Mouse (Mus musculus) embryonic facial prominence, embryonic 13.5 days (tissue): ENCODE measurements around the gene Odaph. TPM values are rescaled to one million over a fixed set of nuclear protein-coding genes. Genes with fewer than 3 reads are reported as not detected.

ENCODE experiments used
- polyA plus RNA-seq: library from polyadenylated mRNA; unstranded; fragments of >200 nt; fragmentation: Nextera tagmentation; extraction: Ambion mirVana; gene quantifications from 2 replicates; pipeline ENCODE4 v1.2.1, GENCODE M21; 2015

Gene Odaph
- polyA plus RNA-seq, 1 experiment from 2014 or later, result not detected

Other genes starting within 250 kb of the Odaph start
- gene Rchy1, start 24.4 kb upstream of the Odaph start, polyA plus RNA-seq, result 81.5 and 89.2 TPM in 2 replicates
- gene Cdkl2, start 56.4 kb downstream of the Odaph start, polyA plus RNA-seq, result 1.3 and 1.4 TPM in 2 replicates
- gene G3bp2, start 96.2 kb downstream of the Odaph start, polyA plus RNA-seq, result 202 and 213 TPM in 2 replicates
- gene Uso1, start 150.5 kb downstream of the Odaph start, polyA plus RNA-seq, result 45.4 and 47.0 TPM in 2 replicates
- gene U90926, start 227.9 kb downstream of the Odaph start, polyA plus RNA-seq, result not detected in 2 replicates